Mouse (Mus musculus) erythroid progenitor cell, adult 5-6 weeks (primary cell): ENCODE results near the gene Gm11237. TPM values are rescaled to one million over a fixed set of nuclear protein-coding genes. Genes with fewer than 3 reads are reported as not detected.
"Not testable (repeated sequence)": the region's sequence is repeated elsewhere in the genome, so short reads cannot be mapped to it uniquely, and the experiment has no call there.

ENCODE experiments used
- ATAC-seq: replicated peaks from 2 replicates; pipeline ENCODE4 v1.8.0; 2016; ENCODE audit warnings: moderate number of reproducible peaks, mild to moderate bottlenecking, moderate TSS enrichment, inconsistent platforms; ENCODE audit not compliant: poor library complexity, low FRiP score, severe bottlenecking
- total RNA-seq, 2 experiments: library from RNA; stranded (forward) in 1 of 2; stranded (reverse) in 1 of 2; fragments of 150-400 nt in 1 of 2; fragments of 186-747, 209-891 nt in 1 of 2; gene quantifications; 2 replicates each; pipeline versions ENCODE4 v1.2.3 to v1.2.4; 2015 to 2017; ENCODE audit warnings: low replicate concordance in 2 of 2

The Gm11237 gene
- total RNA-seq (2015; ENCODE audit: low replicate concordance) (not detected in 2 replicates), total RNA-seq (2017; ENCODE audit: low replicate concordance) (not detected in 2 replicates)

DNA sequence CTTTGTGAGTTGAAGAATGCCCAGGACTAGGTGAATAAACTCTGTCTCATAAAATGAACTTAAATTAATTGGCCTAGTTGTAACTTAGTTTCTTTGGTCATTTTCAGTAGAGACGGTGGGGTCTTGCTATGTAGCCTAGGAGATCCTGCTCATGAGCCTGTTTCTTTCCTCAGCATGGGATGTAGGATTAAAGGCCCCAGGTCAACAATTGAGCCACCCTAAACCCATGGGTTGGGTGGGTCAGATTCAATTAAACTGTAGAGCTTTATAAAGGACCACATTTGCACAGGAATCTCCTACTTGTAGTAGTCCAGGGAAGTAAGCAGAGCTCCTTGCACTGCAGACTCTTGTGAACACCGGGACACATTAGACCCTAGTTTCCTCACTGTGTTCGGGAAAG is at the start of gene Gm11237:
Gm11237 (plus strand) TSS at position 301 of the 400 bp plus-strand sequence.
- not testable (repeated sequence) for ATAC-seq

DNA sequence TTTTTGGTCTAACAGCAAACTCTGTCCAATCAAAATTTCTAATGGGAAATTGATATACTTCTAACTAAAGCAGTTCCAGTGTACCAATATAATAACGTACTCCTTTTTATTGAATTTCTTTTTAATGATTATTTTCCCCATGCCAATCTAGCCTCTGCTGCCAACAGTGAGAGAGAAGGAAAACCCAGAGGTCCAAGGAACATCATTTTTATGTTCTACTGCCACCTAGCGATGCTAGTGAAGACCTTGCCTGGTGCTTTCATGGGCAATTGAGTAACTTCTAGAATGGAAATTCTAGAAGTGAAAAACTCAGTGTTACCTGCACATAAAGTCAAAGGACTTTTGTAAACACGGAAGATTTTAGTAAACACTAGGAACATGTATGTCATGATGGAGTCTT is 23.5 kb upstream of the Gm11237 start:
- no peak for ATAC-seq

DNA sequence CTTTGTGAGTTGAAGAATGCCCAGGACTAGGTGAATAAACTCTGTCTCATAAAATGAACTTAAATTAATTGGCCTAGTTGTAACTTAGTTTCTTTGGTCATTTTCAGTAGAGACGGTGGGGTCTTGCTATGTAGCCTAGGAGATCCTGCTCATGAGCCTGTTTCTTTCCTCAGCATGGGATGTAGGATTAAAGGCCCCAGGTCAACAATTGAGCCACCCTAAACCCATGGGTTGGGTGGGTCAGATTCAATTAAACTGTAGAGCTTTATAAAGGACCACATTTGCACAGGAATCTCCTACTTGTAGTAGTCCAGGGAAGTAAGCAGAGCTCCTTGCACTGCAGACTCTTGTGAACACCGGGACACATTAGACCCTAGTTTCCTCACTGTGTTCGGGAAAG is 15.2 kb upstream of the Gm11237 start, which contains the start of gene Gm11238:
Gm11238 (plus strand) TSS at position 301 of the 400 bp plus-strand sequence.
- not testable (repeated sequence) for ATAC-seq

DNA sequence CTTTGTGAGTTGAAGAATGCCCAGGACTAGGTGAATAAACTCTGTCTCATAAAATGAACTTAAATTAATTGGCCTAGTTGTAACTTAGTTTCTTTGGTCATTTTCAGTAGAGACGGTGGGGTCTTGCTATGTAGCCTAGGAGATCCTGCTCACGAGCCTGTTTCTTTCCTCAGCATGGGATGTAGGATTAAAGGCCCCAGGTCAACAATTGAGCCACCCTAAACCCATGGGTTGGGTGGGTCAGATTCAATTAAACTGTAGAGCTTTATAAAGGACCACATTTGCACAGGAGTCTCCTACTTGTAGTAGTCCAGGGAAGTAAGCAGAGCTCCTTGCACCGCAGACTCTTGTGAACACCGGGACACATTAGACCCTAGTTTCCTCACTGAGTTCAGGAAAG is 15.0 kb downstream of the Gm11237 start, which contains the start of gene Gm11236:
Gm11236 (plus strand) TSS at position 301 of the 400 bp plus-strand sequence.
- ATAC-seq, result not testable (repeated sequence)

DNA sequence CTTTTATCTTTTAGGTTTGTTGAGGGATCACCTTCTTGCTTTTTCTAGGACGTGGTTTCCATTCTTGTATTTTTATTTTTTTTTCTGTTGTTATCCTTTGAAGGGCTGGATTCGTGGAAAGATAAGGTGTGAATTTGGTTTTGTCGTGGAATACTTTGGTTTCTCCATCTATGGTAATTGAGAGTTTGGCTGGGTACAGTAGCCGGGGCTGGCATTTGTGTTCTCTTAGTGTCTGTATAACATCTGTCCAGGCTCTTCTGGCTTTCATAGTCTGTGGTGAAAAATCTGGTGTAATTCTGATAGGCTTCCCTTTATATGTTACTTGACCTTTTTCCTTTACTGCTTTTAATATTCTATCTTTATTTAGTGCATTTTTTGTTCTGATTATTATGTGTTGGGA is 39.1 kb downstream of the Gm11237 start:
- ATAC-seq, result not testable (repeated sequence)

DNA sequence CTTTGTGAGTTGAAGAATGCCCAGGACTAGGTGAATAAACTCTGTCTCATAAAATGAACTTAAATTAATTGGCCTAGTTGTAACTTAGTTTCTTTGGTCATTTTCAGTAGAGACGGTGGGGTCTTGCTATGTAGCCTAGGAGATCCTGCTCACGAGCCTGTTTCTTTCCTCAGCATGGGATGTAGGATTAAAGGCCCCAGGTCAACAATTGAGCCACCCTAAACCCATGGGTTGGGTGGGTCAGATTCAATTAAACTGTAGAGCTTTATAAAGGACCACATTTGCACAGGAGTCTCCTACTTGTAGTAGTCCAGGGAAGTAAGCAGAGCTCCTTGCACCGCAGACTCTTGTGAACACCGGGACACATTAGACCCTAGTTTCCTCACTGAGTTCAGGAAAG is 45.3 kb downstream of the Gm11237 start, which contains the start of gene Gm11239:
Gm11239 (plus strand) TSS at position 301 of the 400 bp plus-strand sequence.
- not testable (repeated sequence) for ATAC-seq

Other genes with a start within 250 kb of the Gm11237 start
- not detected in 2 replicates for gene Gm11487, start 217.9 kb upstream of the Gm11237 start, total RNA-seq (2015; ENCODE audit: low replicate concordance)
- not detected in 2 replicates for gene Gm11487, start 217.9 kb upstream of the Gm11237 start, total RNA-seq (2017; ENCODE audit: low replicate concordance)
- gene Gm11238, start 15.1 kb upstream of the Gm11237 start, total RNA-seq (2015; ENCODE audit: low replicate concordance), result not detected in 2 replicates
- not detected in 2 replicates for gene Gm11238, start 15.1 kb upstream of the Gm11237 start, total RNA-seq (2017; ENCODE audit: low replicate concordance)
- not detected in 2 replicates for gene Gm11236, start 15.1 kb downstream of the Gm11237 start, total RNA-seq (2015; ENCODE audit: low replicate concordance)
- gene Gm11236, start 15.1 kb downstream of the Gm11237 start, total RNA-seq (2017; ENCODE audit: low replicate concordance), result not detected in 2 replicates
- gene Gm11239, start 45.4 kb downstream of the Gm11237 start, total RNA-seq (2015; ENCODE audit: low replicate concordance), result not detected in 2 replicates
- not detected in 2 replicates for gene Gm11239, start 45.4 kb downstream of the Gm11237 start, total RNA-seq (2017; ENCODE audit: low replicate concordance)
- gene Gm428, start 60.5 kb downstream of the Gm11237 start, total RNA-seq (2015; ENCODE audit: low replicate concordance), result not detected in 2 replicates
- not detected in 2 replicates for gene Gm428, start 60.5 kb downstream of the Gm11237 start, total RNA-seq (2017; ENCODE audit: low replicate concordance)
- not detected in 2 replicates for gene Rasef, start 168.0 kb downstream of the Gm11237 start, total RNA-seq (2015; ENCODE audit: low replicate concordance)
- not detected in 2 replicates for gene Rasef, start 168.0 kb downstream of the Gm11237 start, total RNA-seq (2017; ENCODE audit: low replicate concordance)